Mouse (Mus musculus) liver, embryonic 16.5 days (tissue): ENCODE results near the gene Camk1d. TPM values are rescaled to one million over a fixed set of nuclear protein-coding genes. Genes with fewer than 3 reads are reported as not detected.
"Not testable (repeated sequence)": the region's sequence is repeated elsewhere in the genome, so short reads cannot be mapped to it uniquely, and the experiment has no call there.

Experiments used
- ATAC-seq: fragments of 200-750 bp; cut with Nextera tagmentation; 2 replicates; pipeline ENCODE4 v1.8.0; 2017; ENCODE audit warnings: low read depth, mild to moderate bottlenecking, moderate number of reproducible peaks, moderate library complexity
- H3K27ac ChIP-seq: fragments of 300-500 bp; sonication (generic); 2 replicates; pipeline ENCODE4 v1.5.1; 2014; ENCODE audit warnings: mild to moderate bottlenecking, low read length
- H3K27me3 ChIP-seq: fragments of 300-500 bp; sonication (generic); 2 replicates; pipeline ENCODE4 v1.6.1; 2014; ENCODE audit warnings: low read depth, low read length, mixed read lengths; ENCODE audit not compliant: control insufficient read depth, insufficient read depth
- H3K36me3 ChIP-seq: fragments of 300-500 bp; sonication (generic); 2 replicates; pipeline ENCODE4 v1.6.1; 2014; ENCODE audit warnings: mild to moderate bottlenecking; ENCODE audit not compliant: control insufficient read depth, insufficient read depth
- H3K4me1 ChIP-seq: fragments of 300-500 bp; sonication (generic); 2 replicates; pipeline ENCODE4 v1.6.1; 2014; ENCODE audit warnings: low read depth, low read length, mixed read lengths; ENCODE audit not compliant: control insufficient read depth
- H3K4me2 ChIP-seq: fragments of 300-500 bp; sonication (generic); 2 replicates; pipeline ENCODE4 v1.6.1; 2014; ENCODE audit warnings: low read depth, low read length, mixed read lengths
- H3K4me3 ChIP-seq: fragments of 300-500 bp; sonication (generic); 2 replicates; pipeline ENCODE4 v1.5.1; 2014; ENCODE audit warnings: low read depth, mild to moderate bottlenecking, low read length
- H3K9ac ChIP-seq: fragments of 300-500 bp; sonication (generic); 2 replicates; pipeline ENCODE4 v1.6.1; 2014; ENCODE audit warnings: low read depth, low read length
- H3K9me3 ChIP-seq: fragments of 300-500 bp; sonication (generic); replicated peaks from 2 replicates; pipeline ENCODE4 v1.6.1; 2016; ENCODE audit warnings: low read length; ENCODE audit not compliant: control insufficient read depth
- WGBS: fragments of 180-500 bp; shearing (Covaris S2); extraction: QIAGEN DNeasy Blood & Tissue Kit; methylation state at CpG from one replicate; pipeline ENCODE4 v1.1.7; 2014; ENCODE audit not compliant: insufficient replicate concordance; 5-methylcytosine and 5-hydroxymethylcytosine counted together
- polyA plus RNA-seq: library from polyadenylated mRNA; unstranded; fragments of >200 nt; fragmentation: Nextera tagmentation; extraction: Ambion mirVana; gene quantifications from 2 replicates; pipeline ENCODE4 v1.2.1, GENCODE M21; 2015

The Camk1d gene
- polyA plus RNA-seq, 1 experiment from 2014 or later, result 1.3 TPM

GRCm38 (mm10) chr2:5602044-5602443 lies 112.3 kb downstream of the Camk1d start:
- no peaks in the 10 kb centered on the region for H3K27me3 ChIP-seq
- 64% methylated on average over 1 of the region's 1 CpGs for WGBS
- peaks cover 2% of the 10 kb centered on the region; the same call in 1 of the 2 replicates for H3K4me1 ChIP-seq
- H3K36me3 ChIP-seq, result no peaks in the 10 kb centered on the region
- no peak overlapping the region for H3K4me2 ChIP-seq
- no peak overlapping the region for H3K4me3 ChIP-seq
- no peak overlapping the region for H3K9ac ChIP-seq
- no peaks in the 10 kb centered on the region for H3K9me3 ChIP-seq
- ATAC-seq, result no peak
- H3K27ac ChIP-seq, result no peak overlapping the region

- ATAC-seq, result peak; percentile 62; the same call in 1 of the 2 replicates
- H3K9me3 ChIP-seq, H3K4me1 ChIP-seq, H3K27ac ChIP-seq, H3K36me3 ChIP-seq, H3K4me3 ChIP-seq, H3K4me2 ChIP-seq, H3K27me3 ChIP-seq, H3K9ac ChIP-seq: not testable (repeated sequence)
- 1% methylated on average over 2 of the region's 2 CpGs for WGBS
Measured at GRCm38 (mm10) chr2:5601243-5601642, 113.1 kb downstream of the Camk1d start.

- Histone ChIP-seq H3K27ac (no peak overlapping the region; the same call in 1 of the 2 replicates), H3K4me1 (peaks cover 2% of the 10 kb centered on the region; the same call in 1 of the 2 replicates), H3K36me3 (no peaks in the 10 kb centered on the region), H3K27me3 (no peaks in the 10 kb centered on the region), H3K9me3 (no peaks in the 10 kb centered on the region), H3K9ac (no peak overlapping the region), H3K4me3 (no peak overlapping the region), H3K4me2 (no peak overlapping the region)
- peak; percentile 65 for ATAC-seq
- WGBS, result 33% methylated on average over 8 of the region's 8 CpGs
Measured at GRCm38 (mm10) chr2:5600183-5600962, 113.9 kb downstream of the Camk1d start.

- no peak overlapping the region for H3K27ac ChIP-seq
- H3K27me3 ChIP-seq, result no peaks in the 10 kb centered on the region
- no peak overlapping the region for H3K4me2 ChIP-seq
- H3K4me1 ChIP-seq, result peaks cover 2% of the 10 kb centered on the region; the same call in 1 of the 2 replicates
- WGBS, result 10% methylated on average over 4 of the region's 4 CpGs
- H3K4me3 ChIP-seq, result no peak overlapping the region
- H3K9ac ChIP-seq, result no peak overlapping the region
- no peaks in the 10 kb centered on the region for H3K9me3 ChIP-seq
- no peak for ATAC-seq
- no peaks in the 10 kb centered on the region for H3K36me3 ChIP-seq
Measured at GRCm38 (mm10) chr2:5599713-5600112, 114.6 kb downstream of the Camk1d start.

GRCm38 (mm10) chr2:5598533-5598932 lies 115.8 kb downstream of the Camk1d start:
- Histone ChIP-seq H3K27ac (no peak overlapping the region), H3K27me3 (no peaks in the 10 kb centered on the region), H3K9ac (no peak overlapping the region), H3K4me3 (no peak overlapping the region), H3K4me1 (peaks cover 2% of the 10 kb centered on the region; the same call in 1 of the 2 replicates), H3K36me3 (no peaks in the 10 kb centered on the region), H3K4me2 (no peak overlapping the region), H3K9me3 (no peaks in the 10 kb centered on the region)
- ATAC-seq, result no peak
- WGBS, result 71% methylated on average over 5 of the region's 5 CpGs

GRCm38 (mm10) chr2:5596882-5597281 lies 117.4 kb downstream of the Camk1d start:
- no peaks in the 10 kb centered on the region for H3K27me3 ChIP-seq
- H3K36me3 ChIP-seq, result no peaks in the 10 kb centered on the region
- no peak overlapping the region for H3K4me2 ChIP-seq
- no peak overlapping the region for H3K27ac ChIP-seq
- H3K9ac ChIP-seq, result no peak overlapping the region
- H3K9me3 ChIP-seq, result no peaks in the 10 kb centered on the region
- H3K4me1 ChIP-seq, result peaks cover 2% of the 10 kb centered on the region; the same call in 1 of the 2 replicates
- no peak overlapping the region for H3K4me3 ChIP-seq
- 21% methylated on average over 12 of the region's 12 CpGs for WGBS
- no peak for ATAC-seq

- Histone ChIP-seq H3K4me1 (peaks cover 2% of the 10 kb centered on the region; the same call in 1 of the 2 replicates), H3K27ac (no peak overlapping the region), H3K4me3 (no peak overlapping the region), H3K4me2 (no peak overlapping the region), H3K9me3 (no peaks in the 10 kb centered on the region), H3K9ac (no peak overlapping the region), H3K27me3 (no peaks in the 10 kb centered on the region), H3K36me3 (no peaks in the 10 kb centered on the region)
- WGBS, result 74% methylated on average over 8 of the region's 8 CpGs
- ATAC-seq, result no peak
Measured at GRCm38 (mm10) chr2:5595356-5596191, 118.7 kb downstream of the Camk1d start.

GRCm38 (mm10) chr2:5592461-5593136 lies 121.7 kb downstream of the Camk1d start:
- 42% methylated on average over 6 of the region's 6 CpGs for WGBS
- Histone ChIP-seq H3K36me3 (no peaks in the 10 kb centered on the region), H3K4me3 (no peak overlapping the region), H3K9ac (no peak overlapping the region), H3K27me3 (no peaks in the 10 kb centered on the region), H3K4me2 (no peak overlapping the region), H3K27ac (no peak overlapping the region), H3K4me1 (no peaks in the 10 kb centered on the region), H3K9me3 (no peaks in the 10 kb centered on the region)
- ATAC-seq, result no peak
